Mouse (Mus musculus) neural tube, embryonic 13.5 days (tissue): Measurements from ENCODE around the gene Psmg1. TPM values are rescaled to one million over a fixed set of nuclear protein-coding genes. Genes with fewer than 3 reads are reported as not detected.
"Not testable (repeated sequence)": the region's sequence is repeated elsewhere in the genome, so short reads cannot be mapped to it uniquely, and the experiment has no call there.

Experiments used
- ATAC-seq: fragments of 200-750 bp; cut with Nextera tagmentation; 2 replicates; pipeline ENCODE4 v1.8.0; 2017; ENCODE audit warnings: low read depth, mild to moderate bottlenecking, moderate TSS enrichment, moderate library complexity
- H3K27ac ChIP-seq: fragments of 300-500 bp; sonication (generic); replicated peaks from 2 replicates; pipeline ENCODE4 v1.5.1; 2015; ENCODE audit warnings: moderate library complexity, mild to moderate bottlenecking, inconsistent platforms
- H3K27me3 ChIP-seq: fragments of 300-500 bp; sonication (generic); 2 replicates; pipeline ENCODE4 v1.6.1; 2015; ENCODE audit warnings: mild to moderate bottlenecking, inconsistent platforms
- H3K36me3 ChIP-seq: fragments of 300-500 bp; sonication (generic); 2 replicates; pipeline ENCODE4 v1.6.1; 2015; ENCODE audit warnings: mild to moderate bottlenecking, inconsistent platforms
- H3K4me1 ChIP-seq: fragments of 300-500 bp; sonication (generic); replicated peaks from 2 replicates; pipeline ENCODE4 v1.6.1; 2015; ENCODE audit warnings: inconsistent platforms
- H3K4me2 ChIP-seq: fragments of 300-500 bp; sonication (generic); 2 replicates; pipeline ENCODE4 v1.6.1; 2015; ENCODE audit warnings: inconsistent platforms, mild to moderate bottlenecking, moderate library complexity
- H3K4me3 ChIP-seq: fragments of 300-500 bp; sonication (generic); 2 replicates; pipeline ENCODE4 v1.5.1; 2015; ENCODE audit warnings: mild to moderate bottlenecking, inconsistent platforms
- H3K9ac ChIP-seq: fragments of 300-500 bp; sonication (generic); 2 replicates; pipeline ENCODE4 v1.6.1; 2015; ENCODE audit warnings: moderate library complexity, mild to moderate bottlenecking, inconsistent platforms
- H3K9me3 ChIP-seq: fragments of 300-500 bp; sonication (generic); 2 replicates; pipeline ENCODE4 v1.6.1; 2016; ENCODE audit warnings: inconsistent platforms
- WGBS: fragments of 180-500 bp; shearing (Covaris S2); methylation state at CpG from one replicate; pipeline ENCODE4 v1.1.7; 2015; 5-methylcytosine and 5-hydroxymethylcytosine counted together
- polyA plus RNA-seq: library from polyadenylated mRNA; unstranded; fragments of >200 nt; fragmentation: Nextera tagmentation; extraction: Ambion mirVana; gene quantifications from 2 replicates; pipeline ENCODE4 v1.2.1, GENCODE M21; 2015

Gene Psmg1
- polyA plus RNA-seq = 63.6 and 67.6 TPM in 2 replicates

GRCm38 (mm10) chr16:95990462-95991121, at the start of gene Psmg1:
Psmg1 (minus strand) TSS chr16:95990960.
- Histone ChIP-seq H3K9ac (peak within 1 kb of the TSS; percentile 77), H3K4me2 (peak within 1 kb of the TSS; percentile 73), H3K36me3 (peaks cover 36% of the 10 kb centered on the region), H3K27me3 (no peaks in the 10 kb centered on the region), H3K9me3 (no peaks in the 10 kb centered on the region), H3K4me3 (peak within 1 kb of the TSS; percentile 60), H3K4me1 (peaks cover 18% of the 10 kb centered on the region), H3K27ac (peak within 1 kb of the TSS; percentile 91)
- WGBS = under 1% methylated on average over 62 of the region's 62 CpGs
- ATAC-seq = peak; percentile 95

GRCm38 (mm10) chr16:96039538-96039937, 48.8 kb upstream of the Psmg1 start:
- Histone ChIP-seq H3K27me3 (no peaks in the 10 kb centered on the region), H3K4me3 (no peak overlapping the region), H3K27ac (no peak overlapping the region), H3K4me1 (no peaks in the 10 kb centered on the region), H3K36me3 (peaks cover 98% of the 10 kb centered on the region), H3K9ac (no peak overlapping the region), H3K4me2 (no peak overlapping the region), H3K9me3 (no peaks in the 10 kb centered on the region)
- 53% methylated on average over 6 of the region's 6 CpGs for WGBS
- ATAC-seq = no peak

GRCm38 (mm10) chr16:96034473-96034872, 43.7 kb upstream of the Psmg1 start:
- Histone ChIP-seq H3K4me3 (no peak overlapping the region), H3K4me2 (no peak overlapping the region), H3K4me1 (no peaks in the 10 kb centered on the region), H3K27me3 (no peaks in the 10 kb centered on the region), H3K9ac (no peak overlapping the region), H3K27ac (no peak overlapping the region), H3K36me3 (peaks cover 98% of the 10 kb centered on the region), H3K9me3 (no peaks in the 10 kb centered on the region)
- WGBS = 85% methylated on average over 6 of the region's 6 CpGs
- no peak for ATAC-seq

GRCm38 (mm10) chr16:96032368-96033043, 41.7 kb upstream of the Psmg1 start:
- Histone ChIP-seq H3K27ac (no peak overlapping the region), H3K36me3 (peaks cover 99% of the 10 kb centered on the region), H3K9ac (no peak overlapping the region), H3K4me1 (no peaks in the 10 kb centered on the region), H3K27me3 (no peaks in the 10 kb centered on the region), H3K9me3 (no peaks in the 10 kb centered on the region), H3K4me3 (no peak overlapping the region), H3K4me2 (no peak overlapping the region)
- 93% methylated on average over 13 of the region's 13 CpGs for WGBS
- no peak for ATAC-seq

GRCm38 (mm10) chr16:96030476-96031102, 39.8 kb upstream of the Psmg1 start:
- H3K9ac ChIP-seq = no peak overlapping the region
- H3K9me3 ChIP-seq = no peaks in the 10 kb centered on the region
- no peaks in the 10 kb centered on the region for H3K4me1 ChIP-seq
- no peak for ATAC-seq
- H3K4me2 ChIP-seq = no peak overlapping the region
- peaks cover 98% of the 10 kb centered on the region for H3K36me3 ChIP-seq
- 95% methylated on average over 2 of the region's 2 CpGs for WGBS
- no peak overlapping the region for H3K4me3 ChIP-seq
- H3K27me3 ChIP-seq = no peaks in the 10 kb centered on the region
- no peak overlapping the region for H3K27ac ChIP-seq

- H3K9me3 ChIP-seq = no peaks in the 10 kb centered on the region
- 94% methylated on average over 5 of the region's 5 CpGs for WGBS
- H3K27ac ChIP-seq = no peak overlapping the region
- no peak overlapping the region for H3K4me2 ChIP-seq
- no peaks in the 10 kb centered on the region for H3K4me1 ChIP-seq
- no peak for ATAC-seq
- peaks cover 91% of the 10 kb centered on the region for H3K36me3 ChIP-seq
- H3K27me3 ChIP-seq = no peaks in the 10 kb centered on the region
- H3K4me3 ChIP-seq = no peak overlapping the region
- H3K9ac ChIP-seq = no peak overlapping the region
Observed at GRCm38 (mm10) chr16:96026256-96026655, 35.5 kb upstream of the Psmg1 start.

GRCm38 (mm10) chr16:96025244-96025643, 34.5 kb upstream of the Psmg1 start:
- H3K4me3 ChIP-seq = no peak overlapping the region
- no peak overlapping the region for H3K4me2 ChIP-seq
- no peaks in the 10 kb centered on the region for H3K27me3 ChIP-seq
- 93% methylated on average over 3 of the region's 3 CpGs for WGBS
- no peaks in the 10 kb centered on the region for H3K4me1 ChIP-seq
- H3K9ac ChIP-seq = no peak overlapping the region
- no peak for ATAC-seq
- H3K9me3 ChIP-seq = no peaks in the 10 kb centered on the region
- H3K27ac ChIP-seq = no peak overlapping the region
- H3K36me3 ChIP-seq = peaks cover 91% of the 10 kb centered on the region

GRCm38 (mm10) chr16:96021045-96021444, 30.3 kb upstream of the Psmg1 start:
- ATAC-seq = no peak
- 91% methylated on average over 10 of the region's 10 CpGs for WGBS
- Histone ChIP-seq H3K27ac (no peak overlapping the region), H3K9me3 (no peaks in the 10 kb centered on the region; the same call in 1 of the 2 replicates), H3K9ac (no peak overlapping the region), H3K36me3 (peaks cover 90% of the 10 kb centered on the region), H3K4me2 (no peak overlapping the region), H3K4me3 (no peak overlapping the region), H3K27me3 (no peaks in the 10 kb centered on the region), H3K4me1 (no peaks in the 10 kb centered on the region)

- WGBS = no CpG with 5 or more reads among the region's 10 CpGs
- H3K27me3 ChIP-seq, H3K9me3 ChIP-seq, H3K9ac ChIP-seq, H3K4me3 ChIP-seq, H3K4me2 ChIP-seq, ATAC-seq, H3K27ac ChIP-seq, H3K4me1 ChIP-seq: not testable (repeated sequence)
- peaks cover 34% of the 10 kb centered on the region for H3K36me3 ChIP-seq
Observed at GRCm38 (mm10) chr16:96009124-96009523, 18.4 kb upstream of the Psmg1 start.

- H3K27me3 ChIP-seq, H3K4me3 ChIP-seq, H3K9me3 ChIP-seq, H3K9ac ChIP-seq, H3K4me2 ChIP-seq, H3K27ac ChIP-seq, ATAC-seq, H3K4me1 ChIP-seq: not testable (repeated sequence)
- WGBS = no CpG with 5 or more reads among the region's 10 CpGs
- H3K36me3 ChIP-seq = peaks cover 50% of the 10 kb centered on the region
Observed at GRCm38 (mm10) chr16:96004278-96004677, 13.5 kb upstream of the Psmg1 start.

- H3K9me3 ChIP-seq = no peaks in the 10 kb centered on the region
- H3K27ac ChIP-seq = no peak overlapping the region
- H3K9ac ChIP-seq = no peak overlapping the region
- 89% methylated on average over 5 of the region's 5 CpGs for WGBS
- peaks cover 61% of the 10 kb centered on the region for H3K36me3 ChIP-seq
- no peaks in the 10 kb centered on the region for H3K27me3 ChIP-seq
- H3K4me1 ChIP-seq = no peaks in the 10 kb centered on the region
- no peak overlapping the region for H3K4me2 ChIP-seq
- no peak overlapping the region for H3K4me3 ChIP-seq
- no peak for ATAC-seq
Observed at GRCm38 (mm10) chr16:95999291-95999690, 8.5 kb upstream of the Psmg1 start.

- Histone ChIP-seq H3K9me3 (no peaks in the 10 kb centered on the region), H3K27me3 (no peaks in the 10 kb centered on the region), H3K36me3 (peaks cover 56% of the 10 kb centered on the region), H3K27ac (no peak overlapping the region), H3K4me1 (peaks cover 11% of the 10 kb centered on the region), H3K4me3 (no peak overlapping the region), H3K9ac (no peak overlapping the region), H3K4me2 (no peak overlapping the region)
- 92% methylated on average over 7 of the region's 7 CpGs for WGBS
- ATAC-seq = no peak
Observed at GRCm38 (mm10) chr16:95996156-95996555, 5.4 kb upstream of the Psmg1 start.
